8 mouse cellular contexts compared by ENCODE assay signal in the genomic region with DNA sequence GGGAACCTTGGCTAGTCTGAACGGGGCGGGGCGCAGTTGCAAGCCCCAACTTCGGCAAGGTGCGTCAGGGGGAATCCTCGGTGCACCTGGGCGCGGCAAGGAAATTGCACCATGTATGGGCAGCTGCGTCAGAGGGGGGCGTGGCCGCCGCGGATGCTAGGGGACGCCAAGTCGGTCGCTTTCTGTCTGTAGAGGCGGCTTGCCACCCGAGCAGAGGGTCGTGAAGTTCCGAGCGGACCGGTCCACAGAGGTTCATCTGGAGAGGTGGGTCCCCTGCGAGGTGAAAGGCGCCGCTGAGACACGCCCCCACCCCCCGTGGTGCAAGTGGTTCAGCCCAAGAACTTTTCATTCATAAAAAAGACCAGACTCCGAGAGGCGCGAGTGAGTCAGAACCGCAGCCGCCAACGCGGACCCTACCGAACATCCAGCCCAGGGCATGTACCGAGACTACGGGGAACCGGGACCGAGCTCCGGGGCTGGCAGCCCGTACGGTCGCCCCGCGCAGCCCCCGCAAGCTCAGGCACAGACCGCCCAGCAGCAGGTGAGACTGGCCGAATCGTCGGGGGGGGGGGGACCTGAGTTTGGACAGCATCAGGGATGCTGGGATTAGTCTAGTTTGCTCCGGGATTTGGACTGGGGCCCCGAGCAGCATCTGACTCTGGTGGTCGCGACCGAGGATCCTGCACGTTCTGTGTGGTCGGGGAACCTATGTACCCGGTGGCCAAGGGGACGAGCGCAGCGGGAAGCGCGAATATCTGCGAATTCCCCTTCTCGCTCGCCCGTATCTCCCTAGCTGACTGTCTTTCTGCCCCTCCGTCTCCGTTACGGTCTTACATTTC. TPM values are rescaled to one million over a fixed set of nuclear protein-coding genes. Genes with fewer than 3 reads are reported as not detected.
DNase-seq lines count a peak whose midpoint lies in the region; ATAC-seq and TF ChIP-seq lines count a peak whose summit lies in the region.

Gene Fosl1, plus strand, starts transcription at position 33 of the 839 bp plus-strand sequence.

- peaks cover 36% of the 10 kb centered on the region for H3K36me3 ChIP-seq in C2C12 (ENCODE audit: control insufficient read depth, insufficient read depth)
- H3K36me3 ChIP-seq in embryonic facial prominence, embryonic 11.5 days (replicated peaks; ENCODE audit: control insufficient read depth, insufficient read depth, low read depth, low read length) = no peaks in the 10 kb centered on the region
- H3K36me3 ChIP-seq in heart, embryonic 14.5 days (ENCODE audit: control insufficient read depth, insufficient read depth, low read length) = no peaks in the 10 kb centered on the region
- H3K36me3 ChIP-seq in lung, postnatal 0 days (ENCODE audit: insufficient read depth, low read length) = no peaks in the 10 kb centered on the region

- 2% methylated on average over 70 of the region's 70 CpGs for WGBS in embryonic facial prominence, embryonic 11.5 days
- under 1% methylated on average over 69 of the region's 70 CpGs for WGBS in heart, embryonic 14.5 days
- WGBS in lung, postnatal 0 days = under 1% methylated on average over 64 of the region's 70 CpGs

- peaks cover 46% of the 10 kb centered on the region for H3K79me3 ChIP-seq in C2C12 (ENCODE audit: low read depth)

- no peaks in the 10 kb centered on the region for H3K27me3 ChIP-seq in C2C12 (ENCODE audit: control insufficient read depth, insufficient read depth, insufficient read length)
- H3K27me3 ChIP-seq in embryonic facial prominence, embryonic 11.5 days (ENCODE audit: control insufficient read depth, insufficient read depth, low read length) = peaks cover 35% of the 10 kb centered on the region
- peaks cover 46% of the 10 kb centered on the region for H3K27me3 ChIP-seq in heart, embryonic 14.5 days (ENCODE audit: control insufficient read depth, insufficient read depth, low read length)
- H3K27me3 ChIP-seq in lung, postnatal 0 days (replicated peaks; ENCODE audit: insufficient read depth, low read length) = peaks cover 10% of the 10 kb centered on the region

- TF ChIP-seq CTCF in C2C12 (IDR thresholded peaks at IDR 0.05; ENCODE audit: control insufficient read depth, insufficient read depth, insufficient read length) = no peak
- no peak for TF ChIP-seq CTCF in lung, postnatal 0 days (IDR thresholded peaks at IDR 0.05)

- H3K9me3 ChIP-seq in embryonic facial prominence, embryonic 11.5 days (replicated peaks; ENCODE audit: control insufficient read depth, low read length) = no peaks in the 10 kb centered on the region
- H3K9me3 ChIP-seq in heart, embryonic 14.5 days (ENCODE audit: control insufficient read depth, low read length) = no peaks in the 10 kb centered on the region
- no peaks in the 10 kb centered on the region for H3K9me3 ChIP-seq in lung, postnatal 0 days (ENCODE audit: low read length)

- H3K4me1 ChIP-seq in embryonic facial prominence, embryonic 11.5 days (ENCODE audit: control insufficient read depth, insufficient read depth, low read length) = peaks cover 8% of the 10 kb centered on the region
- peaks cover 0 to 14% of the 10 kb centered on the region in 2 experiments; a peak in 3 of 4 replicates for H3K4me1 ChIP-seq in heart, embryonic 14.5 days (ENCODE audit: control insufficient read depth in 2 of 2, insufficient read depth in 2 of 2, low read length in 2 of 2)
- H3K4me1 ChIP-seq in lung, postnatal 0 days (ENCODE audit: insufficient read depth, low read depth, low read length) = peaks cover 7% of the 10 kb centered on the region; the same call in 1 of the 2 replicates

- peak; percentile 85 for DNase-seq in ZHBTc4 (ENCODE audit: low read depth, low spot score)
- DNase-seq in embryonic facial prominence, embryonic 11.5 days (ENCODE audit: low spot score) = peak; percentile 67
- peak; percentile 85 for DNase-seq in kidney, postnatal 10 days
- peak; percentile 81 for DNase-seq in lung, postnatal 0 days (ENCODE audit: low spot score)
- peak; percentile 61 for DNase-seq in retina, embryonic 14.5 days (ENCODE audit: low spot score)
- peak; percentile 93 for DNase-seq in thymus, postnatal 4 days

- H3K79me2 ChIP-seq in C2C12 (ENCODE audit: control insufficient read depth, insufficient read depth) = peaks cover 64% of the 10 kb centered on the region

- H3ac ChIP-seq in C2C12 (ENCODE audit: control insufficient read depth, insufficient read length, low read depth) = peak within 1 kb of the TSS; percentile 80

- TF ChIP-seq EP300 in lung, postnatal 0 days (IDR thresholded peaks at IDR 0.05) = no peak

- peak within 1 kb of the TSS; percentile 91 for H3K4me2 ChIP-seq in embryonic facial prominence, embryonic 11.5 days (ENCODE audit: low read depth, low read length)
- H3K4me2 ChIP-seq in heart, embryonic 14.5 days (ENCODE audit: low read length) = peak within 1 kb of the TSS; percentile 98
- H3K4me2 ChIP-seq in lung, postnatal 0 days (replicated peaks; ENCODE audit: low read depth, low read length) = peak within 1 kb of the TSS; percentile 85

- ATAC-seq in embryonic facial prominence, embryonic 11.5 days (replicated peaks; ENCODE audit: insufficient number of reproducible peaks, low FRiP score, low TSS enrichment, low read depth) = peak; percentile 46; the same call in 1 of the 2 replicates
- ATAC-seq in heart, embryonic 14.5 days (ENCODE audit: insufficient number of reproducible peaks, insufficient read depth, low FRiP score, low read depth) = peak; percentile 35; the same call in 1 of the 2 replicates
- ATAC-seq in lung, postnatal 0 days = peak; percentile 75

- H3K27ac ChIP-seq in embryonic facial prominence, embryonic 11.5 days (replicated peaks; ENCODE audit: low read depth, low read length) = no peak within 1 kb of the TSS
- H3K27ac ChIP-seq in heart, embryonic 14.5 days (replicated peaks in 1 of 2; ENCODE audit: control insufficient read depth in 1 of 2, insufficient read depth in 1 of 2, low read depth in 2 of 2, low read length in 2 of 2) = no peak within 1 kb of the TSS
- H3K27ac ChIP-seq in lung, postnatal 0 days (ENCODE audit: low read length) = no peak within 1 kb of the TSS

- peak within 1 kb of the TSS; percentile 99 for H3K4me3 ChIP-seq in C2C12 (ENCODE audit: insufficient read depth, poor library complexity, severe bottlenecking)
- H3K4me3 ChIP-seq in embryonic facial prominence, embryonic 11.5 days (ENCODE audit: low read depth, low read length) = peak within 1 kb of the TSS; percentile 50
- peak within 1 kb of the TSS; percentile 49 to 58 for H3K4me3 ChIP-seq in heart, embryonic 14.5 days (ENCODE audit: control insufficient read depth in 1 of 2, insufficient read depth in 1 of 2, low read depth in 1 of 2, low read length in 2 of 2)
- H3K4me3 ChIP-seq in lung, postnatal 0 days (ENCODE audit: low read depth, low read length) = peak within 1 kb of the TSS; percentile 44

- 0 out of 2 replicates have a peak within 1 kb of the TSS, but pooled peaks have one; percentile 34 for H3K9ac ChIP-seq in embryonic facial prominence, embryonic 11.5 days (replicated peaks; ENCODE audit: low read length)
- peak within 1 kb of the TSS; percentile 54 for H3K9ac ChIP-seq in heart, embryonic 14.5 days (ENCODE audit: low read length)
- no peak within 1 kb of the TSS for H3K9ac ChIP-seq in lung, postnatal 0 days (replicated peaks; ENCODE audit: low read depth)

TF ChIP-seq in C2C12, 6 proteins besides CTCF, POLR2A, EP300 and RAD21:
- no peak for TF ChIP-seq MYOG (IDR thresholded peaks at IDR 0.05; ENCODE audit: control insufficient read depth, extremely low read depth, insufficient read length)
- TF ChIP-seq CEBPB (IDR thresholded peaks at IDR 0.05; ENCODE audit: low read depth) = peak; percentile 23
- no peak for TF ChIP-seq MAX (IDR thresholded peaks at IDR 0.05)
- no peak for TF ChIP-seq FOSL1 (IDR thresholded peaks at IDR 0.05; ENCODE audit: insufficient read depth, low read length, poor library complexity, severe bottlenecking)
- no peak for TF ChIP-seq MYOD1 (IDR thresholded peaks at IDR 0.05; ENCODE audit: control insufficient read depth, insufficient read length, low read depth)
- TF ChIP-seq USF1 (IDR thresholded peaks at IDR 0.05; ENCODE audit: low read depth) = no peak

RNA-seq across cellular contexts. Expression of gene Fosl1, which starts in this region (rescaled TPM):
- 146 TPM for polyA plus RNA-seq in C2C12 (2012; fragmentation: generic; extraction: Trizol)
- polyA plus RNA-seq in embryonic facial prominence, embryonic 11.5 days (2014; fragmentation: Nextera tagmentation; extraction: Ambion mirVana) = not detected in 2 replicates
- polyA plus RNA-seq in heart, embryonic 14.5 days (2014; fragmentation: Nextera tagmentation; extraction: Ambion mirVana) = not detected in 2 replicates
- polyA plus RNA-seq in lung, postnatal 0 days (2015; fragmentation: Nextera tagmentation; extraction: Ambion mirVana) = 0.31 TPM in 1 of 2 replicates, not detected in the other

Comparison
In these comparisons a context has a peak if more than half of its experiments do, and no peak if none do; other contexts are left out.
1. RNA of gene Fosl1 (polyA plus RNA-seq): 146 TPM in C2C12 (single experiment); not detected in heart, embryonic 14.5 days, 0.31 TPM in lung, postnatal 0 days and not detected in embryonic facial prominence, embryonic 11.5 days; every median in the first group is over 100 times any median in the second.
2. Peak in DNase-seq, ATAC-seq, H3K4me3 ChIP-seq, H3K9ac ChIP-seq and H3K4me2 ChIP-seq in embryonic facial prominence, embryonic 11.5 days; RNA of the gene not detected or under 1 TPM.
3. Peak in ATAC-seq, H3K4me3 ChIP-seq, H3K9ac ChIP-seq and H3K4me2 ChIP-seq in heart, embryonic 14.5 days; RNA of the gene not detected or under 1 TPM.
4. Peak in DNase-seq, ATAC-seq, H3K4me3 ChIP-seq and H3K4me2 ChIP-seq in lung, postnatal 0 days; RNA of the gene not detected or under 1 TPM.
5. H3K4me3 ChIP-seq: peak in every context shown above with its lines; median percentile 99 in C2C12; 54 in heart, embryonic 14.5 days; 50 in embryonic facial prominence, embryonic 11.5 days; 44 in lung, postnatal 0 days.
6. Peak in every context shown above with its lines, with median percentiles within 50 percentile points of each other: DNase-seq, ATAC-seq and H3K4me2 ChIP-seq.